Mouse (Mus musculus): ENCODE data around the gene Mkrn2os. TPM values are rescaled to one million over a fixed set of nuclear protein-coding genes. Genes with fewer than 3 reads are reported as not detected.

Gene Mkrn2os
- polyA plus RNA-seq, 1 experiment from 2014 or later: 0.25 TPM

DNA sequence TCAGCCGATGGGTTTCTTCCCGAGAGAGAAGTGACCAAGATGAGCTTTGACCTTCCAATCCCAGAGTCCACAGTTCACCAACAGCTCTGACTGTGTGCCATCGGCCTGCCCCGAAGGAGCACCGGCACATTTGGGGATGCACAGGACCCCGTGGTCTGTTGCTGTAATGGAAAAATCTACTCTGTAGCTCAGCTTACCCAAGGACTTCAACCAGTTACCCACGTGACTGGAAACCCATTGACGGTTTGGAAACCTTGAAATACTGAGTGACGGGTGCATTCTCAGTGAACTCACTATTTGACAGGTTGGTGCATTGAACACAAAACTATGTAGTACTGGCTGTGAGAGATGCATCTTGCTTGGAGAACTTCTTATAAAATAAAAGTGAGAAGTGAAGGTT lies 14.4 kb downstream of the Mkrn2os start:
- 91% methylated on average over 9 of the region's 9 CpGs for WGBS
- Histone ChIP-seq H3K9ac (no peak overlapping the region), H3K9me3 (no peaks in the 10 kb centered on the region), H3K27me3 (no peaks in the 10 kb centered on the region), H3K27ac (no peak overlapping the region), H3K4me1 (no peaks in the 10 kb centered on the region), H3K36me3 (peaks cover 41% of the 10 kb centered on the region), H3K4me3 (no peak overlapping the region), H3K4me2 (no peak overlapping the region)
- ATAC-seq (ENCODE audit: borderline replicate concordance, extremely low read depth, low FRiP score, low TSS enrichment): no peak

DNA sequence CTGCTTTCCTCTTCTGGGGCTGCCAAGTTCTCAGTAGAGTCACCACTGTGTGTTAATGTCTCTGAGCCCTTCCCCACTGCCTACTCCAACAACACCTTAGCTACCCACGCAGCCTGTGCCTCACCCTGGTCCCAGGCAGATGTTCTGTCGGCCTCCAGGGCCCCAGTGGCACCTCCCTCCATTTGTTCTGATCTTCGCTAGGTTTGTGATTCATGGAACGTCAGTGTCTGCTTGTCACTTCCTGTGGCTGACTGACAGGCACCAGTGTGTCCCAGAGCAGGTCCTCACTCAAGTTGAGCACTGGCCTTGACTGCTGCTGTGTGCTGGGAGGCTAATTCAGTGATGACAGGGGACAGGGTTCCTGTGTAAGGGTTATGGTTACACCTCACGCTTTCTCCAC lies 15.0 kb downstream of the Mkrn2os start:
- H3K4me1 ChIP-seq: no peaks in the 10 kb centered on the region
- no peak overlapping the region for H3K4me3 ChIP-seq
- no peak overlapping the region for H3K4me2 ChIP-seq
- 79% methylated on average over 5 of the region's 5 CpGs for WGBS
- H3K9ac ChIP-seq: no peak overlapping the region
- no peaks in the 10 kb centered on the region for H3K27me3 ChIP-seq
- no peak overlapping the region for H3K27ac ChIP-seq
- no peak for ATAC-seq (ENCODE audit: borderline replicate concordance, extremely low read depth, low FRiP score, low TSS enrichment)
- peaks cover 41% of the 10 kb centered on the region for H3K36me3 ChIP-seq
- no peaks in the 10 kb centered on the region for H3K9me3 ChIP-seq

DNA sequence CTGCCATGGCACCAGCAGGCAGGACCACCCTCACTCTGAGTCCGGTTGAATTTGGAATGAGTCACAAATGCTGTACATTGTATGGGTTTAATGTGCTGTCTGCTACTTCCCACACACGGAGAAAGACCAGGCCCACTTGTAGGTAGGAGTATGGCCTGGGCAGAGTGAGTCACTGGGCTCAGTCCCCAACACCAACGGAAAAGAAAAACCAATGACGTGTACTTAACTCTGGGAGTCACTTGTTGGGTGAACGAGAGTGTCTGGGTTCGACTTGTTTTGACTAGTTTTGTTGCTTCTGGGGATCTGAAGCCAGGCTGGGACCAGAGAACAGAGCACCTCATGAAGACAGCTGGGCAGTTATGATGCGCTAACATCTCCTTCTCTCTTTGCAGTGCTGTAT lies 18.2 kb downstream of the Mkrn2os start:
- WGBS: 86% methylated on average over 7 of the region's 7 CpGs
- Histone ChIP-seq H3K9me3 (no peaks in the 10 kb centered on the region), H3K4me2 (no peak overlapping the region), H3K27ac (no peak overlapping the region), H3K27me3 (no peaks in the 10 kb centered on the region), H3K36me3 (peaks cover 59% of the 10 kb centered on the region), H3K4me3 (no peak overlapping the region), H3K9ac (no peak overlapping the region), H3K4me1 (no peaks in the 10 kb centered on the region)
- ATAC-seq (ENCODE audit: borderline replicate concordance, extremely low read depth, low FRiP score, low TSS enrichment): no peak

DNA sequence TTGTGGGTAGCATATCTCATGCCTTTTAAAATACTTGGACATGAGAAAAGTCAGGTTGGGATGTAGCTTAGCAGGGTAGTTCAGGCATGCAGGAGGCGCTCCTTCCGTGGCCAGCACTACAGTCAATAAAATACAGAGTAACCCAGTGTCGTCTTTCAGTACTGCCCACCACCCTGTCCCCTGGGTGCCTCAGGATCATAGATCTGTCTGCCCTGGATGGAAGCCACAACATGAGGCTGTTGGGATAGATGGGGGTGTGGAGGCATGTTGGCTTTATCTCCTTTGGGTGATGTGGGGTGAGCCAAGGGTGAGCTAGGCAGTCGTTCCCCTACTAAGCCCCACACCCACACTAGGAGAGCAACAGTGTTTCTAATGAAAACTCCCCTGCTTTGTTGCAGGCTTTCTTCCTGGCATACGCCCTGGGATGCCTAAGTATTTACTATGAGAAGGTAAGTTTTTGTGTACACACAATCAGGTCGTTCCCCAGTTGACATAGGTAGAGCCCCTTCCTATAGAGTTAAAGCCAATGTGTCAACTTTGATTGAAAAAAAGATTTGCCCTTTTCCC lies 26.8 kb downstream of the Mkrn2os start:
- no peak for ATAC-seq (ENCODE audit: borderline replicate concordance, extremely low read depth, low FRiP score, low TSS enrichment)
- Histone ChIP-seq H3K9ac (no peak overlapping the region), H3K9me3 (no peaks in the 10 kb centered on the region), H3K27ac (no peak overlapping the region), H3K4me3 (no peak overlapping the region), H3K4me1 (no peaks in the 10 kb centered on the region), H3K4me2 (no peak overlapping the region), H3K36me3 (peaks cover 66% of the 10 kb centered on the region), H3K27me3 (no peaks in the 10 kb centered on the region)
- WGBS: 78% methylated on average over 6 of the region's 6 CpGs

DNA sequence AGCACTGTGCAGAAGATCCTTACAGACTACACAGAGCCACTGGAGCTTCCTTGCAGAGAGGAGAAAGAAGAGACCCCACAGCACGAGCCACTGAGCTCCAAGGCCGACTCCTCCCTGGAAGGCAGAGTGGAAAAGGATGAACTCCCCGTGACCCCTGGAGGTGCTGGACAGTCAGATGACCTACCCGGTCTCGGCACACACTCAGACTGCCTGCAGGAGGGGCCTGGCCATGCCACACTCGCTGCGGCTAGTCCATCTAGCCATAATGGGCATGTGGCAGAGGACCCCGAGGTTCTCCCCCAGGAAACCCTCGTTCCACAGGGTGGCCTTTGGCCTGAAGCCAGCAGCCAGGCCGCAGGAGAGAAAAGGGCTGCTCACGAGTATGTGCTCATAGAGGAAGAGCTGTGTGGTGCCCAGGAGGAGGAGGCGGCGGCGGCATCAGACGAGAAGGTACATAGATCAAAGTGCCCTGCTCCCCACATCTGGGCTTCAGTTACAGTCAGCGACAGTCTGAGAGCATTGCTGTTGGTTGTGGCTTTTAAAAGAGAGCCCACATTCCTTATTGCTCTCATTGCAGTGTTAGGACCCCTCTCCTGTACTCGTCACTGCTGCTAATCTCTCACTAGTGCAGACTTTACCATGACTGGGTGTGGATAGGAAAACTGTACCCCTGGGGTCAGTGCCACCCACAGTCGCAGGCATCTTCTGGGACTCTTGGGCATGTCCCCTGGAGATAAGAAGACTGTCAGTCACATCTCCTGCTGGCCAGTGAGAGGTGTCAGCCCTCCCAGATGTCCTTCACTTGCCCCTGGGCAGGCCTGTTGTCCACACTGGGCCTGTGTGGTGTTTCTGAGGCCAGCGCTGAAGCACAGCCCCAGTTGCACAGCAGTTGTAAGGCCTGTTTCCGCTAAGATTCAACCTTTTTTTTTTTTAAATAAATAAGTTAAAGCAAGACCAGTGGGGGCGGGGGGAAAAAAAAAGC lies 32.4 kb downstream of the Mkrn2os start:
- H3K4me1 ChIP-seq: peaks cover 6% of the 10 kb centered on the region
- H3K9ac ChIP-seq: no peak overlapping the region
- H3K36me3 ChIP-seq: peaks cover 39% of the 10 kb centered on the region; the same call in 1 of the 2 replicates
- no peaks in the 10 kb centered on the region for H3K27me3 ChIP-seq
- WGBS: 38% methylated on average over 21 of the region's 21 CpGs
- no peaks in the 10 kb centered on the region for H3K9me3 ChIP-seq
- H3K4me3 ChIP-seq: no peak overlapping the region
- H3K27ac ChIP-seq: no peak overlapping the region
- no peak overlapping the region for H3K4me2 ChIP-seq
- no peak for ATAC-seq (ENCODE audit: borderline replicate concordance, extremely low read depth, low FRiP score, low TSS enrichment)

DNA sequence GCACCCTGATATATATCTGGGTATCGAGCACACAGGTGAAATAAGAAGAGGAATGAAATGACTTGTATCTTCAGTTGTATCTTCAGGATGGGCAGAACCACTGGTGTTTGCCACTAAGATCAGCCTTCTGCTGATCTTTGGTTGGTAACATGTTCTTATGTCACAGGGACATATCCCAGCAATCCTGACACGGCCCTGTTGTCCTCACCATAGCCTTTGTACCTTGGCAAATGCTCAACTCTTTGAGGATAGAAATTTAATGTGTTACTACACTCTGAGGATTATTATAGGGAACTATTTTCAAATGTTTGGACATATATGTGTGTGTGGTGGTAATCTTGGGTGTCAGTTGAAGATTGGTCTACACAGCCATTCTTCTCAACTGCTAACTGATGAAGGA lies 34.2 kb downstream of the Mkrn2os start:
- H3K9ac ChIP-seq: no peak overlapping the region
- peaks cover 6% of the 10 kb centered on the region for H3K4me1 ChIP-seq
- no peak overlapping the region for H3K4me3 ChIP-seq
- no peaks in the 10 kb centered on the region for H3K27me3 ChIP-seq
- H3K4me2 ChIP-seq: no peak overlapping the region
- peaks cover 33% of the 10 kb centered on the region for H3K36me3 ChIP-seq
- H3K27ac ChIP-seq: no peak overlapping the region
- no peaks in the 10 kb centered on the region for H3K9me3 ChIP-seq
- 89% methylated on average over 2 of the region's 2 CpGs for WGBS
- no peak for ATAC-seq (ENCODE audit: borderline replicate concordance, extremely low read depth, low FRiP score, low TSS enrichment)

DNA sequence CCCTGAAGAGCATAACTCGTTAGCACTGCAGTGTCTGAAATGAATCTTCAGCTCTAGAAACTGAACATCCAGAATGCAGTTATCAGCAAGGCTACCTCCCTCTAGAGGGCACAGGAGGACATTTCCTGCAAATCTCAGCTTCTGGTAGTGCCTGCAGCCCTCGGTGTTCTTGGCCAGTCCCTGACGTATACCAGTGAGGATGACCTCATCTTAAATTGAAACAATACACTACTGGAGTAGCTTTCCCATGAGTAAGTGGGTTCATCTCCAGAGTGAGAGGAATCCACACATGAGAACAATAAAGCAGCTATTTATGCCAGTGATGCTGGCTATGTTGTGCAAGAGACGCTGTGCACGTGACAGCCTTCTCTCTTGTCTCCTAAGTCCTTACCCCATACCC lies 36.9 kb downstream of the Mkrn2os start:
- H3K4me3 ChIP-seq: no peak overlapping the region
- 79% methylated on average over 5 of the region's 5 CpGs for WGBS
- no peak for ATAC-seq (ENCODE audit: borderline replicate concordance, extremely low read depth, low FRiP score, low TSS enrichment)
- no peak overlapping the region for H3K27ac ChIP-seq
- peaks cover 6% of the 10 kb centered on the region for H3K4me1 ChIP-seq
- H3K27me3 ChIP-seq: no peaks in the 10 kb centered on the region
- no peak overlapping the region for H3K9ac ChIP-seq
- no peaks in the 10 kb centered on the region for H3K9me3 ChIP-seq
- H3K4me2 ChIP-seq: no peak overlapping the region
- H3K36me3 ChIP-seq: peaks cover 26% of the 10 kb centered on the region

DNA sequence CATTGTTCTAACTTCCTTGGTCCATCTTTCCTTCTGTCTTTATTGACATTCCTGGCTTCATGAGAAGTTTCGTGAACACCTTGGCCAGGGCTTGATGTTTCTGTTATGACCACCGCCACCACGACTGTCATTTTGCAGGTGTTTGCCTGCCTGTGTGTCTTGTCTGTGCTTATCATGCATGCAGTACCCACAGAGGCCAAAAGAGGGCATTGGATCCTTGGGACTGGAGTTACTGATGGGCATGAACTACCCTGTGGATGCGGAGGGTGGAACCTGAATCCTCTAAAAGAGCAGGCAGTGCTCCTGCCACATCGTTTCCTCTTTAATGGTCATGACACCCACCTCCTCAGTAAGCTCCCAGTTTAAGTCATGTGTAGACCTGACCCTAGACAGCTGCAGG lies 46.1 kb downstream of the Mkrn2os start:
- no peak overlapping the region for H3K4me3 ChIP-seq
- H3K4me1 ChIP-seq: peaks cover 10% of the 10 kb centered on the region
- no peak for ATAC-seq (ENCODE audit: borderline replicate concordance, extremely low read depth, low FRiP score, low TSS enrichment)
- H3K36me3 ChIP-seq: peaks cover 27% of the 10 kb centered on the region
- 76% methylated on average over 5 of the region's 5 CpGs for WGBS
- no peak overlapping the region for H3K4me2 ChIP-seq
- H3K27ac ChIP-seq: no peak overlapping the region
- H3K9ac ChIP-seq: no peak overlapping the region
- H3K9me3 ChIP-seq: no peaks in the 10 kb centered on the region
- H3K27me3 ChIP-seq: no peaks in the 10 kb centered on the region

DNA sequence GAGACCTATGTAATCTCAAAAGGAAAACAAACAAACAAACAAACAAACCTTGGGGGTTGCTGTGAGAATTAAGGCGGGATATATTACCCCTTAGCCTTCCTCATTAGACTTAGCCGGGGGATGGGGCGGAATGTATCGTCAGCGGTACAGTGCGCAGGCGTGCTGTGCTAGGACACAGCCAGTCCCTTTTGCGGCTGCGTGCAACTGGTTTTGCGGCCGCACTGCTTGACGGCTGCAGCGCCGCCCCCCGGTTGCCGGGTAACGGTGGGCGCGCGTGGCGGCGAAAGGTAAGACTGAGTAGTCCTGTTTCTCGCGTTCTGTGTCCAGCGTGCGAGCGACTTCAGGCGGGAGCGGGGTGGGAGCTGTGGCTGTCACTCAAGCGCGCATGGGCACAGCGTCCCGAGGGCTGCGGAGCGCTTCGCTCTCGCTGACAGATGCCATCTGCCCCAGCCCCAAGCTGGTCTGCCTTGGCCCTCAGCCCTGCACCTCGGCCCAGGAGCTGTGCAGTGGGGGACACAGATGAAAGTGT lies 47.9 kb downstream of the Mkrn2os start, which contains the start of gene Tsen2:
Tsen2 (plus strand) TSS at position 223 of the 529 bp plus-strand sequence.
- Histone ChIP-seq H3K9ac (peak within 1 kb of the TSS; percentile 74), H3K9me3 (no peaks in the 10 kb centered on the region), H3K27me3 (no peaks in the 10 kb centered on the region), H3K4me3 (peak within 1 kb of the TSS; percentile 68), H3K36me3 (peaks cover 17% of the 10 kb centered on the region), H3K27ac (peak within 1 kb of the TSS; percentile 72), H3K4me2 (peak within 1 kb of the TSS; percentile 82), H3K4me1 (peaks cover 10% of the 10 kb centered on the region)
- ATAC-seq (ENCODE audit: borderline replicate concordance, extremely low read depth, low FRiP score, low TSS enrichment): peak; percentile 92
- WGBS: under 1% methylated on average over 38 of the region's 38 CpGs

DNA sequence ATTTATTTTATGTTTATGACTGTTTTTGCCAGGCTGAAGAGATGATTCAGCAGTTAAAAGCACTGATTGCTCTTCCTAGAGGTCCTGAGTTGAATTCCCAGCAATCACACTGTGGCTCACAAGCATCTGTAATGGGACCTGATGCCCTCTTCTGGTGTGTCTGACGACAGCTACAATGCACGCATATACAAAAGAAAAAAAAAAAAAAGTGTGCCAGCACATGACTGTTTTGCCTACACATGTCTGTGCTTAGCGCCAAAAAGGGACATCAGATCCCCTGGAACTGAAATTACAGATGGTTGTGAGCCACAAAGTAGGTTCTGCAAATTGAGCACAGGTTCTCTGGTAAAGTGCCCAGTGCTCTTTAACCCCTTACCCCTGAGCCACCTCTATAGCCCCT lies 50.0 kb downstream of the Mkrn2os start:
- Histone ChIP-seq H3K9ac (no peak overlapping the region), H3K27me3 (no peaks in the 10 kb centered on the region), H3K4me2 (no peak overlapping the region), H3K27ac (no peak overlapping the region), H3K36me3 (no peaks in the 10 kb centered on the region), H3K4me3 (no peak overlapping the region), H3K9me3 (no peaks in the 10 kb centered on the region), H3K4me1 (peaks cover 13% of the 10 kb centered on the region)
- WGBS: 62% methylated on average over 3 of the region's 3 CpGs
- no peak for ATAC-seq (ENCODE audit: borderline replicate concordance, extremely low read depth, low FRiP score, low TSS enrichment)

DNA sequence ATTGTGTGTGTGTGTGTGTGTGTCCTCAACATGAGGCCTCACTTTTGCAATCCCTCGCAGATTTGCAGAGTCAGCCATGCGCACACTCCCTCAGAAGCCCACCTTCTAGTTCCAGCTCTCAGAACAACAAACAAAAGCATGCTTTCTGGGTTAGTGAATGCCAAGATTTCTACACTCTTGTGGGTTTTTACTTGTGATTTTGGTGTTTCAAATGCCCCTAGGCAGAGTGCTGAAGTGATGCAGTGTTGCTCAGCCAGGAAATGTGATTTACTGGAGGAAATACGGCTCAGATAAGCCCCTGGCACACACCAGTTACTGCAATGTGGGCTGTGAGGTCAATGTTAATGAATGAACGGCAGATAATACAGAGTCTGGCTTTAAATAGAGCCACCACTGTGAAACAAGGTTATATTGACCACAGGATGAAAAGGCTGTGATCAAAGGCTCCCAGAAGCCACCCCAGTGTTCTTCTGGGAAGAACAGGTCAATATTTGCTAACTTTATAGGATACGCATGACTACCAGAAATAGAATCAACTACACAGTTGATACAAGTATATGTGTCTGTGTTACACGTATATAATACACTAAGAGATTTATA lies 50.6 kb downstream of the Mkrn2os start:
- no peak overlapping the region for H3K9ac ChIP-seq
- no peak for ATAC-seq (ENCODE audit: borderline replicate concordance, extremely low read depth, low FRiP score, low TSS enrichment)
- peak overlapping the region; percentile 46; the same call in 1 of the 2 replicates for H3K27ac ChIP-seq
- H3K4me2 ChIP-seq: no peak overlapping the region
- no peaks in the 10 kb centered on the region for H3K9me3 ChIP-seq
- no peaks in the 10 kb centered on the region for H3K27me3 ChIP-seq
- 29% methylated on average over 6 of the region's 6 CpGs for WGBS
- peaks cover 13% of the 10 kb centered on the region for H3K4me1 ChIP-seq
- no peak overlapping the region for H3K4me3 ChIP-seq
- H3K36me3 ChIP-seq: no peaks in the 10 kb centered on the region

Measured in lung, embryonic 15.5 days (tissue).